Mouse (Mus musculus) megakaryocyte, embryonic 14.5 days (primary cell): Measurements from ENCODE around the gene Hmx1. TPM values are rescaled to one million over a fixed set of nuclear protein-coding genes. Genes with fewer than 3 reads are reported as not detected.

Experiments
- H3K27me3 ChIP-seq: replicated peaks from 2 replicates; pipeline ENCODE3; 2012; ENCODE audit warnings: inconsistent platforms
- H3K36me3 ChIP-seq: replicated peaks from 2 replicates; pipeline ENCODE3; 2012; ENCODE audit warnings: low read length, inconsistent platforms, mixed read lengths
- H3K4me1 ChIP-seq: 2 replicates; pipeline ENCODE4 v1.6.1; 2012; ENCODE audit warnings: inconsistent platforms
- H3K4me3 ChIP-seq: replicated peaks from 2 replicates; pipeline ENCODE3; 2012; ENCODE audit warnings: moderate library complexity, mild to moderate bottlenecking, inconsistent platforms
- H3K9me3 ChIP-seq: 2 replicates; pipeline ENCODE4 v1.6.1; 2012; ENCODE audit warnings: inconsistent platforms
- FLI1 ChIP-seq: IDR thresholded peaks from 2 replicates; pipeline ENCODE4 v1.6.1; 2012; ENCODE audit warnings: low read length, inconsistent platforms, mixed read lengths
- GATA1 ChIP-seq: IDR thresholded peaks from 3 replicates; pipeline ENCODE4 v1.6.1; 2012; ENCODE audit warnings: mixed read lengths, low read length, inconsistent platforms, borderline replicate concordance
- polyA plus RNA-seq: library from polyadenylated mRNA; stranded (reverse); fragments of >175 nt; gene quantifications from 2 replicates; pipeline ENCODE4 v1.2.3, GENCODE M21; 2012; ENCODE audit warnings: low replicate concordance; ENCODE audit not compliant: insufficient read depth

Hmx1 gene
- polyA plus RNA-seq, 1 experiment = not detected

- peaks cover 2% of the 10 kb centered on the region; the same call in 1 of the 2 replicates for H3K9me3 ChIP-seq
- peaks cover 95% of the 10 kb centered on the region for H3K27me3 ChIP-seq
- TF ChIP-seq FLI1 = no peak
- TF ChIP-seq GATA1 = no peak
- no peaks in the 10 kb centered on the region for H3K36me3 ChIP-seq
- H3K4me3 ChIP-seq = no peak overlapping the region
- peaks cover 14% of the 10 kb centered on the region for H3K4me1 ChIP-seq
Observed at GRCm38 (mm10) chr5:35397642-35398309, 8.9 kb downstream of the Hmx1 start.

- no peak for TF ChIP-seq FLI1
- no peak for TF ChIP-seq GATA1
- H3K27me3 ChIP-seq = peaks cover 95% of the 10 kb centered on the region
Observed at GRCm38 (mm10) chr5:35398310-35398910, 9.5 kb downstream of the Hmx1 start.

GRCm38 (mm10) chr5:35399061-35399460 is 10.2 kb downstream of the Hmx1 start:
- Histone ChIP-seq H3K27me3 (peaks cover 95% of the 10 kb centered on the region), H3K36me3 (no peaks in the 10 kb centered on the region), H3K4me3 (no peak overlapping the region), H3K9me3 (peaks cover 2% of the 10 kb centered on the region; the same call in 1 of the 2 replicates), H3K4me1 (peaks cover 14% of the 10 kb centered on the region)
- no peak for TF ChIP-seq FLI1
- TF ChIP-seq GATA1 = no peak

More at GRCm38 (mm10) chr5:35398310-35398910, 9.5 kb downstream of the Hmx1 start:
- Histone ChIP-seq H3K36me3 (no peaks in the 10 kb centered on the region), H3K4me3 (no peak overlapping the region), H3K9me3 (peaks cover 2% of the 10 kb centered on the region; the same call in 1 of the 2 replicates), H3K4me1 (peaks cover 14% of the 10 kb centered on the region)

- H3K27me3 ChIP-seq = peaks cover 96% of the 10 kb centered on the region
- no peaks in the 10 kb centered on the region for H3K36me3 ChIP-seq
- H3K4me1 ChIP-seq = peaks cover 14% of the 10 kb centered on the region
- TF ChIP-seq GATA1 (no peak), FLI1 (no peak)
- H3K4me3 ChIP-seq = no peak overlapping the region
- H3K9me3 ChIP-seq = peaks cover 2% of the 10 kb centered on the region; the same call in 1 of the 2 replicates
Observed at GRCm38 (mm10) chr5:35399704-35400320, 10.9 kb downstream of the Hmx1 start.

- Histone ChIP-seq H3K27me3 (peaks cover 95% of the 10 kb centered on the region), H3K9me3 (peaks cover 2% of the 10 kb centered on the region; the same call in 1 of the 2 replicates), H3K4me3 (no peak overlapping the region), H3K36me3 (no peaks in the 10 kb centered on the region), H3K4me1 (peaks cover 8% of the 10 kb centered on the region; the same call in 1 of the 2 replicates)
- TF ChIP-seq FLI1 = no peak
- TF ChIP-seq GATA1 = no peak
Observed at GRCm38 (mm10) chr5:35401240-35401639, 12.3 kb downstream of the Hmx1 start.

- no peaks in the 10 kb centered on the region for H3K36me3 ChIP-seq
- no peak overlapping the region for H3K4me3 ChIP-seq
- H3K9me3 ChIP-seq = no peaks in the 10 kb centered on the region
- peaks cover 91% of the 10 kb centered on the region for H3K27me3 ChIP-seq
- no peaks in the 10 kb centered on the region for H3K4me1 ChIP-seq
- no peak for TF ChIP-seq FLI1
- no peak for TF ChIP-seq GATA1
Observed at GRCm38 (mm10) chr5:35407411-35407930, 18.6 kb downstream of the Hmx1 start.

- peaks cover 82% of the 10 kb centered on the region for H3K27me3 ChIP-seq
- no peak for TF ChIP-seq GATA1
- TF ChIP-seq FLI1 = no peak
- H3K4me3 ChIP-seq = no peak overlapping the region
- no peaks in the 10 kb centered on the region for H3K36me3 ChIP-seq
- no peaks in the 10 kb centered on the region for H3K9me3 ChIP-seq
- H3K4me1 ChIP-seq = no peaks in the 10 kb centered on the region
Observed at GRCm38 (mm10) chr5:35411028-35411427, 22.1 kb downstream of the Hmx1 start.

GRCm38 (mm10) chr5:35412833-35413232 is 23.9 kb downstream of the Hmx1 start:
- H3K4me3 ChIP-seq = no peak overlapping the region
- H3K36me3 ChIP-seq = no peaks in the 10 kb centered on the region
- H3K4me1 ChIP-seq = no peaks in the 10 kb centered on the region
- H3K9me3 ChIP-seq = no peaks in the 10 kb centered on the region
- H3K27me3 ChIP-seq = peaks cover 81% of the 10 kb centered on the region
- no peak for TF ChIP-seq GATA1
- no peak for TF ChIP-seq FLI1

GRCm38 (mm10) chr5:35417707-35418106 is 28.8 kb downstream of the Hmx1 start:
- Histone ChIP-seq H3K9me3 (no peaks in the 10 kb centered on the region), H3K4me3 (no peak overlapping the region), H3K27me3 (peaks cover 64% of the 10 kb centered on the region), H3K36me3 (no peaks in the 10 kb centered on the region), H3K4me1 (no peaks in the 10 kb centered on the region)
- TF ChIP-seq GATA1 = no peak
- no peak for TF ChIP-seq FLI1
